Mouse (Mus musculus) megakaryocyte, embryonic 14.5 days (primary cell): ENCODE measurements around the gene Gpr50.

Experiments
- FLI1 ChIP-seq: IDR thresholded peaks from 2 replicates; pipeline ENCODE4 v1.6.1; 2012; ENCODE audit warnings: low read length, inconsistent platforms, mixed read lengths
- GATA1 ChIP-seq: IDR thresholded peaks from 3 replicates; pipeline ENCODE4 v1.6.1; 2012; ENCODE audit warnings: mixed read lengths, low read length, inconsistent platforms, borderline replicate concordance

DNA sequence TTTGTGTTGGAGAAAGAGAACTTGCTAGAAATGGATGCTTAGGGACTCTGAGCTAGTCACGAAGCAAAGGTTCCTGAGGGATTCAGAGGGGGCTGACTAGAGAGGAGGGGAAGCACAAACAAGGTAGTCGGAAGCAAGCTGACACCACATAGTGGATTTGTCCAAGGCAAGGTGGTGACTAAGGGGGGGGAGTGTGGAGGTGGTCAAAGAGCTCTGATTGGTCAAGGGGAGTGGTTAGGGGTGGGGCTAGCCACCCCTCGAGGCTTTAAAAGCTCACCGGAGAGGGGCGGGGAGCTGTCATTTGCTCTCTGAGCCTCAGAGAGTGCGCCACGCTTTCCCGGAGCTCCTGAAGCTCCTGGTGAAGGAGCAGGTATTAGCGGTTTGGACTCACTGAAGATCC is at the start of gene Gpr50:
- no peak for TF ChIP-seq GATA1
- TF ChIP-seq FLI1: no peak
